Mouse (Mus musculus): ENCODE measurements at regions not wholly inside any gene's neighbourhood (a gene's known extent, or its start where the extent isn't known, plus 50 kb on each side); places are given as distances from the start of the nearest gene placed in this dataset.

DNA sequence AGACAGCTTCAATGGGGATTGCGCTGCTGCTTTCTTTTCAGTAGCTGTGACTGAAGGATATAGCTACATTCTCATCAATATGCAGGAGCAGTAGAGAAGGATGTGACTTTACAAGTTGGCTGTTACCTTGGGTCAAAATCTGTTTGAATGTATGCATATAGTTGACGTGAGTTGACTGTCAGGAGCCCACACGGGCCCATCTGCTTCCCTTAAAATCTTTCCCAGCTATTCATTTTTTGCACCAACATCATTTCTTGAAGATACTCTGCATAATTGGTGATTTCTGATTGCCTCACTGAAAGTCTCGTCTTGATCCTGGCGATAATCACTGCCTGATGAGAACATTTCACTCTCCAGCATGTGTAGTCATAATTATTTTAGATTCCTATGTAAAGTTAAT, 92.7 kb upstream of the Rnd3 start:
- no peak for TF ChIP-seq POLR2A (IDR thresholded peaks at IDR 0.05; ENCODE audit: borderline replicate concordance, extremely low read depth, low read depth, low read length)
- no peak for TF ChIP-seq CTCF (IDR thresholded peaks at IDR 0.05; ENCODE audit: insufficient read depth, low read length)
